Mouse (Mus musculus) myocyte (in vitro differentiated cells): Measurements from ENCODE around the gene Sohlh2. TPM values are rescaled to one million over a fixed set of nuclear protein-coding genes. Genes with fewer than 3 reads are reported as not detected.
A peak's percentile ranks its signal among the peaks of the same experiment; 100 is the strongest.

Source experiments
- H3K27me3 ChIP-seq: one replicate; pipeline ENCODE4 v1.6.1; 2011; ENCODE audit not compliant: control insufficient read depth, insufficient read depth, insufficient read length
- H3K36me3 ChIP-seq: one replicate; pipeline ENCODE4 v1.6.1; 2011; ENCODE audit not compliant: control insufficient read depth, insufficient read depth
- H3K4me2 ChIP-seq: one replicate; pipeline ENCODE4 v1.6.1; 2011; ENCODE audit warnings: low read depth, control low read depth
- H3K4me3 ChIP-seq: one replicate; pipeline ENCODE4 v1.5.1; 2011; ENCODE audit warnings: mild to moderate bottlenecking, control low read depth, moderate library complexity
- H3K79me2 ChIP-seq: one replicate; pipeline ENCODE4 v1.6.1; 2011; ENCODE audit not compliant: control insufficient read depth, insufficient read depth
- H3ac ChIP-seq: one replicate; pipeline ENCODE4 v1.6.1; 2011; ENCODE audit not compliant: control insufficient read depth, insufficient read length
- CEBPB ChIP-seq: IDR thresholded peaks from 2 replicates; pipeline ENCODE4 v1.6.1; 2011; ENCODE audit warnings: mild to moderate bottlenecking, moderate library complexity; ENCODE audit not compliant: poor library complexity, insufficient read depth, severe bottlenecking
- E2F4 ChIP-seq: IDR thresholded peaks from one replicate; pipeline ENCODE4 v1.6.1; 2011; ENCODE audit warnings: mild to moderate bottlenecking, control low read depth, moderate library complexity; ENCODE audit not compliant: insufficient read depth
- MAX ChIP-seq: IDR thresholded peaks from one replicate; pipeline ENCODE4 v1.6.1; 2011; ENCODE audit warnings: low read depth, mild to moderate bottlenecking, control low read depth
- MYOD1 ChIP-seq, 3 experiments: IDR thresholded peaks; one replicate each; pipeline ENCODE4 v1.6.1; 2011; ENCODE audit warnings: control low read depth in 2 of 3, low read depth in 2 of 3, mild to moderate bottlenecking in 2 of 3, moderate library complexity in 1 of 3; ENCODE audit not compliant: insufficient read length in 2 of 3, control insufficient read depth in 1 of 3
- MYOG ChIP-seq, 3 experiments: IDR thresholded peaks; one replicate each; pipeline ENCODE4 v1.6.1; 2011; ENCODE audit warnings: control low read depth in 2 of 3, low read depth in 2 of 3, mild to moderate bottlenecking in 2 of 3; ENCODE audit not compliant: insufficient read length in 2 of 3, control insufficient read depth in 1 of 3, insufficient read depth in 1 of 3
- POLR2A ChIP-seq: IDR thresholded peaks from one replicate; pipeline ENCODE4 v1.6.1; 2011; ENCODE audit warnings: low read depth, mild to moderate bottlenecking, control low read depth, moderate library complexity; ENCODE audit not compliant: insufficient read length
- POLR2AphosphoS2 ChIP-seq: IDR thresholded peaks from one replicate; pipeline ENCODE4 v1.6.1; 2011; ENCODE audit warnings: low read depth, control low read depth; ENCODE audit not compliant: insufficient read length
- REST ChIP-seq: IDR thresholded peaks from one replicate; pipeline ENCODE4 v1.6.1; 2011; ENCODE audit warnings: mild to moderate bottlenecking, control low read depth, moderate library complexity; ENCODE audit not compliant: insufficient read depth, insufficient read length
- SRF ChIP-seq: IDR thresholded peaks from one replicate; pipeline ENCODE4 v1.6.1; 2011; ENCODE audit warnings: low read depth; ENCODE audit not compliant: control insufficient read depth, insufficient read length
- TCF12 ChIP-seq: IDR thresholded peaks from one replicate; pipeline ENCODE4 v1.6.1; 2011; ENCODE audit warnings: mild to moderate bottlenecking, control low read depth; ENCODE audit not compliant: poor library complexity, insufficient read depth, severe bottlenecking
- TCF3 ChIP-seq: IDR thresholded peaks from one replicate; pipeline ENCODE4 v1.6.1; 2011; ENCODE audit warnings: low read depth, control low read depth; ENCODE audit not compliant: insufficient read length
- USF1 ChIP-seq: IDR thresholded peaks from one replicate; pipeline ENCODE4 v1.6.1; 2011; ENCODE audit warnings: low read depth, mild to moderate bottlenecking, control low read depth, moderate library complexity
- polyA plus RNA-seq: library from polyadenylated mRNA; unstranded; fragments of >200 nt; fragmentation: generic; extraction: Trizol; gene quantifications from one replicate; pipeline ENCODE4 v1.2.1, GENCODE M21; 2012; ENCODE audit warnings: missing spikeins

The Sohlh2 gene
- polyA plus RNA-seq, 1 experiment: 3.1 TPM

DNA sequence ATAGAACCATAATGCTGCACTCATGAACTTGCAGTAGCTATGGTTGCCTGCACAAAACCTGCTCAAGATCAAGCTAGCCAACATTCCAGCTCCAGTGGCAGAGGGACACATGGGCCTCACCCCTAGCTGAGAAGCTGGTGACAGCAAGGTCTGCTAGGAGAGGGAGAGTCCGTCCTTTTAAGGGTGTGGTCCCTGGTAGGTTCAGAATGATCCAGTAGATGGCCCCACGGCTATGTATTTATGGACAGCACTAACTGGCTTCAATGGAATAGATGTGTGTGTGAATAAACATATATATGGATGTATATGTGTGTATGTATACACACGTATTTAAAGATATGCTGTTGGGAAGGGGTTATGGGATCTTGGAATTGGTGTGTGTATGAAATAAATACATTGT lies 9.3 kb upstream of the Sohlh2 start:
- Histone ChIP-seq H3ac (no peak overlapping the region), H3K27me3 (no peaks in the 10 kb centered on the region), H3K79me2 (no peaks in the 10 kb centered on the region), H3K4me3 (no peak overlapping the region), H3K4me2 (no peak overlapping the region), H3K36me3 (no peaks in the 10 kb centered on the region)
- TF ChIP-seq TCF12 (no peak), POLR2AphosphoS2 (no peak), REST (no peak), MAX (no peak), POLR2A (no peak)

DNA sequence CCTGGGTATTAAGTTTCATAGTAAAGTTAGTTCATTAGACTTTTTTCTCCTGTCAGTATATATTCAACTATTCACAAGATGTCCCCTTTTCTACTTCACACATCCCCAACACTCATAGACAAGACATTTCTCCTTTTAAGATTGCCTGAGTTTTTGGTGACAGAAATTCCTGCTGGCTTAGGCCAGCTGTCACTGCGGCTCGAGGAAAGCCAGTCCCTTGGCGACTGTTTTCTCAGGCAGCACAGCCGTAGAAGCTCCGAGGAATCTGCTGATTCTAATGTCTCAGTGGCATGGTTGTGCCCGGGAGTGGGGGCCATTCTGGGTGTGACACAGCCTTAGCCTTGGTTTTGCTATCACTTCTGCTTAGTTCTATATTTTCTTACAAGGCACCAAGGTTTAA lies 4.6 kb upstream of the Sohlh2 start:
- H3K4me2 ChIP-seq: no peak overlapping the region
- H3K79me2 ChIP-seq: no peaks in the 10 kb centered on the region
- no peaks in the 10 kb centered on the region for H3K36me3 ChIP-seq
- peak; percentile 48 to 97 (median 92) for TF ChIP-seq MYOG (IDR thresholded peaks at IDR 0.05; ENCODE audit: control insufficient read depth in 1 of 3, insufficient read depth in 1 of 3, insufficient read length in 2 of 3, low read depth in 2 of 3)
- TF ChIP-seq TCF12: peak; percentile 90
- no peak for TF ChIP-seq USF1
- TF ChIP-seq MYOD1 (IDR thresholded peaks at IDR 0.05; ENCODE audit: control insufficient read depth in 1 of 3, insufficient read length in 2 of 3, low read depth in 2 of 3): peak; percentile 69 to 88 (median 85)
- no peak for TF ChIP-seq TCF3
- no peak for TF ChIP-seq POLR2A
- no peak overlapping the region for H3ac ChIP-seq
- no peaks in the 10 kb centered on the region for H3K27me3 ChIP-seq
- H3K4me3 ChIP-seq: no peak overlapping the region

DNA sequence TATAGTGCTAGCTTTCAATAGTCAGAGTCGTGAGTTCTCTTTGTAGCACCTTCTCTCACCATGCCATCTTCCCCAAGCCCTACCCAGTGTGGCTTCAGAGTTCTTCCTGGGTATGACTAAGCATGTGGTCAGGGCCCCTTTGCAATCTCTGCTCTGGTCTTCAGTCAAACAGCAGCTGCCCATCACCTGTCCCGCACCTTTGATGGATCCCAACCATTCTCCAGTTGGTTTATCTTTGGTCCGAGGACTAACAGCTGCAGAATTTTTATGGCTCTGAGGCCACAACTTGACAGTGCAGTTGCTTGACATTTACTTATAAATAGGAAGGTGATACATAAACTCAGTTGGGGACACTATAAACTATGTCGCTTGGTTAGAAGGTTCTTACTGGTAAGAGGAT lies 9.8 kb downstream of the Sohlh2 start:
- Histone ChIP-seq H3K27me3 (no peaks in the 10 kb centered on the region), H3ac (no peak overlapping the region)
- TF ChIP-seq MAX (no peak), POLR2A (no peak), POLR2AphosphoS2 (no peak), CEBPB (peak; percentile 39; the same call in 1 of the 2 replicates), MYOD1 (IDR thresholded peaks at IDR 0.05; ENCODE audit: control insufficient read depth in 1 of 3, insufficient read length in 2 of 3, low read depth in 2 of 3) (peak; percentile 94 to 99 (median 96)), SRF (no peak), USF1 (no peak), E2F4 (no peak), TCF12 (peak; percentile 100), TCF3 (peak; percentile 94), MYOG (IDR thresholded peaks at IDR 0.05; ENCODE audit: control insufficient read depth in 1 of 3, insufficient read depth in 1 of 3, insufficient read length in 2 of 3, low read depth in 2 of 3) (peak; percentile 84 to 99 (median 98)), REST (no peak)

DNA sequence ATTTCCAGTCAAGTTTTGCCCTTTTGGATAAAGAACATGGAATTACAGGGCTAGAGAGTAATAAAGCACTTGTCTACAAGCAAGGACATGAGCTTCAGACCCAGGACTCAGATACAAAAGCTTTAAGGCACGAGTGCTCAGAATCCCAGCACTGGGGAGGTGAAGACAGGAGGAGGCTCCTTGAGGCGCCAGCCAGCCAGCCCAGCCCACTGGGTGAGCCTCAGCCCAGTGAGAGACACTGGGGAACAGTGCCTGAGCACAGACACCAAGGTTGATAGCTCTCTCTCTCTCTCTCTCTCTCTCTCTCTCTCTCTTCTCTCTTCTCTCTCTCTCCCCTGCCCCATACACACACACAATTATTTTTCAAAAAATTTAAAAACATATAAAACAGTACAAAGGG lies 11.5 kb downstream of the Sohlh2 start:
- H3K79me2 ChIP-seq: no peaks in the 10 kb centered on the region
- H3K4me2 ChIP-seq: peak overlapping the region; percentile 39
- no peaks in the 10 kb centered on the region for H3K27me3 ChIP-seq
- no peaks in the 10 kb centered on the region for H3K36me3 ChIP-seq
- TF ChIP-seq MYOG (IDR thresholded peaks at IDR 0.05; ENCODE audit: control insufficient read depth in 1 of 3, insufficient read depth in 1 of 3, insufficient read length in 2 of 3, low read depth in 2 of 3): peak in 1 of 3 experiments; percentile 12
- TF ChIP-seq USF1: no peak
- no peak overlapping the region for H3ac ChIP-seq
- no peak overlapping the region for H3K4me3 ChIP-seq

More for the DNA sequence above, 9.8 kb downstream of the Sohlh2 start:
- H3K4me2 ChIP-seq: no peak overlapping the region
- H3K4me3 ChIP-seq: no peak overlapping the region
- H3K36me3 ChIP-seq: no peaks in the 10 kb centered on the region
- no peaks in the 10 kb centered on the region for H3K79me2 ChIP-seq

DNA sequence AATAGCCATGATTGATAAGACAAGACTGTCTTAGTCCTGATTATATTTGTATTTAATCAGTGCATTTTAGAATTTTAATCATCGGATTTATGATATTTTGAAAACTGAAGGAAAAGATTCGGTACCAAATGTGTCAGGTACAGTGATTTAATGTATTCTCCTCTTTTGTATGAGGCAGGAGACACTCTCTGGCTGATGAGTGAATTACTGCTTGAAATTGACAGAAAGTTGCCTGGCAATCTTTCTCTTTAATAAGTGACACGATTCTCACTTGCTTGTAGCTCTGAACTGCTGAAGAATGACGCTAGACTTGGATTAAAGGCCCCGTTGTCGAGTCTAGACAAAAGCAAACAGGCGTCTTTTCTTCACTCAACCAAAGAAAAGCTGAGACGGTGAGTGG lies 13.0 kb downstream of the Sohlh2 start:
- no peak overlapping the region for H3K4me3 ChIP-seq
- H3K27me3 ChIP-seq: no peaks in the 10 kb centered on the region
- TF ChIP-seq REST: no peak
- TF ChIP-seq USF1: no peak
- TF ChIP-seq E2F4: no peak
- TF ChIP-seq SRF: no peak
- TF ChIP-seq CEBPB: no peak
- no peak for TF ChIP-seq MYOG (IDR thresholded peaks at IDR 0.05; ENCODE audit: control insufficient read depth in 1 of 3, insufficient read depth in 1 of 3, insufficient read length in 2 of 3, low read depth in 2 of 3)
- no peak for TF ChIP-seq POLR2A
- TF ChIP-seq TCF3: no peak
- TF ChIP-seq TCF12: no peak
- no peak for TF ChIP-seq MYOD1 (IDR thresholded peaks at IDR 0.05; ENCODE audit: control insufficient read depth in 1 of 3, insufficient read length in 2 of 3, low read depth in 2 of 3)
- TF ChIP-seq POLR2AphosphoS2: no peak
- TF ChIP-seq MAX: no peak
- no peak overlapping the region for H3K4me2 ChIP-seq
- H3K36me3 ChIP-seq: no peaks in the 10 kb centered on the region
- no peak overlapping the region for H3ac ChIP-seq
- H3K79me2 ChIP-seq: no peaks in the 10 kb centered on the region
